Mouse (Mus musculus): Measurements from ENCODE around the gene Cd101. TPM values are rescaled to one million over a fixed set of nuclear protein-coding genes. Genes with fewer than 3 reads are reported as not detected.

The Cd101 gene
- polyA plus RNA-seq, 1 experiment from 2014 or later, result 0.09 TPM

GRCm38 (mm10) chr3:100973906-100974305 lies 55.5 kb downstream of the Cd101 start:
- no peak overlapping the region for H3K4me2 ChIP-seq (ENCODE audit: low read depth, low read length)
- ATAC-seq (ENCODE audit: low read depth), result no peak
- no peak overlapping the region for H3K9ac ChIP-seq (ENCODE audit: low read depth, low read length)
- no peak overlapping the region for H3K4me3 ChIP-seq (ENCODE audit: low read depth, low read length)
- peaks cover 5% of the 10 kb centered on the region for H3K4me1 ChIP-seq (ENCODE audit: control insufficient read depth, low read depth, low read length)
- H3K27ac ChIP-seq (ENCODE audit: low read length), result no peak overlapping the region
- WGBS (ENCODE audit: insufficient replicate concordance), result 0% methylated on average over 1 of the region's 1 CpGs
- no peaks in the 10 kb centered on the region for H3K36me3 ChIP-seq (ENCODE audit: control insufficient read depth, insufficient read depth)
- no peaks in the 10 kb centered on the region for H3K9me3 ChIP-seq (replicated peaks; ENCODE audit: control insufficient read depth, low read length)
- H3K27me3 ChIP-seq (ENCODE audit: control insufficient read depth, insufficient read depth, low read depth, low read length), result no peaks in the 10 kb centered on the region

GRCm38 (mm10) chr3:100969176-100969917 lies 60.0 kb downstream of the Cd101 start, which contains the start of gene Ttf2:
Gene Ttf2, minus strand, starts transcription at chr3:100969663.
- Histone ChIP-seq H3K27me3 (ENCODE audit: control insufficient read depth, insufficient read depth, low read depth, low read length) (no peaks in the 10 kb centered on the region), H3K4me1 (ENCODE audit: control insufficient read depth, low read depth, low read length) (peaks cover 10% of the 10 kb centered on the region), H3K9ac (ENCODE audit: low read depth, low read length) (peak within 1 kb of the TSS; percentile 80), H3K4me2 (ENCODE audit: low read depth, low read length) (peak within 1 kb of the TSS; percentile 96), H3K9me3 (replicated peaks; ENCODE audit: control insufficient read depth, low read length) (no peaks in the 10 kb centered on the region), H3K4me3 (ENCODE audit: low read depth, low read length) (peak within 1 kb of the TSS; percentile 80), H3K27ac (ENCODE audit: low read length) (0 out of 2 replicates have a peak within 1 kb of the TSS, but pooled peaks have one; percentile 19), H3K36me3 (ENCODE audit: control insufficient read depth, insufficient read depth) (no peaks in the 10 kb centered on the region)
- WGBS (ENCODE audit: insufficient replicate concordance), result under 1% methylated on average over 40 of the region's 40 CpGs
- ATAC-seq (ENCODE audit: low read depth), result peak; percentile 99

GRCm38 (mm10) chr3:100963849-100964542 lies 65.4 kb downstream of the Cd101 start:
- Histone ChIP-seq H3K9me3 (replicated peaks; ENCODE audit: control insufficient read depth, low read length) (no peaks in the 10 kb centered on the region), H3K27ac (ENCODE audit: low read length) (no peak overlapping the region), H3K4me3 (ENCODE audit: low read depth, low read length) (no peak overlapping the region), H3K27me3 (ENCODE audit: control insufficient read depth, insufficient read depth, low read depth, low read length) (no peaks in the 10 kb centered on the region), H3K4me1 (ENCODE audit: control insufficient read depth, low read depth, low read length) (peaks cover 5% of the 10 kb centered on the region), H3K36me3 (ENCODE audit: control insufficient read depth, insufficient read depth) (peaks cover 31% of the 10 kb centered on the region), H3K4me2 (ENCODE audit: low read depth, low read length) (no peak overlapping the region), H3K9ac (ENCODE audit: low read depth, low read length) (no peak overlapping the region)
- no peak for ATAC-seq (ENCODE audit: low read depth)
- 80% methylated on average over 14 of the region's 14 CpGs for WGBS (ENCODE audit: insufficient replicate concordance)

- H3K27ac ChIP-seq (ENCODE audit: low read length), result no peak overlapping the region
- H3K9ac ChIP-seq (ENCODE audit: low read depth, low read length), result no peak overlapping the region
Observed at GRCm38 (mm10) chr3:100961501-100961900, 67.9 kb downstream of the Cd101 start.

GRCm38 (mm10) chr3:100961007-100961406 lies 68.3 kb downstream of the Cd101 start:
- peaks cover 48% of the 10 kb centered on the region for H3K36me3 ChIP-seq (ENCODE audit: control insufficient read depth, insufficient read depth)

More at GRCm38 (mm10) chr3:100961501-100961900, 67.9 kb downstream of the Cd101 start:
- H3K27me3 ChIP-seq (ENCODE audit: control insufficient read depth, insufficient read depth, low read depth, low read length), result no peaks in the 10 kb centered on the region
- ATAC-seq (ENCODE audit: low read depth), result no peak
- H3K4me2 ChIP-seq (ENCODE audit: low read depth, low read length), result no peak overlapping the region
- H3K4me3 ChIP-seq (ENCODE audit: low read depth, low read length), result no peak overlapping the region
- H3K9me3 ChIP-seq (replicated peaks; ENCODE audit: control insufficient read depth, low read length), result no peaks in the 10 kb centered on the region
- H3K4me1 ChIP-seq (ENCODE audit: control insufficient read depth, low read depth, low read length), result no peaks in the 10 kb centered on the region; the same call in 1 of the 2 replicates
- WGBS (ENCODE audit: insufficient replicate concordance), result 77% methylated on average over 7 of the region's 7 CpGs
- peaks cover 48% of the 10 kb centered on the region for H3K36me3 ChIP-seq (ENCODE audit: control insufficient read depth, insufficient read depth)

GRCm38 (mm10) chr3:100954616-100955015 lies 74.7 kb downstream of the Cd101 start:
- ATAC-seq (ENCODE audit: low read depth), result no peak
- H3K36me3 ChIP-seq (ENCODE audit: control insufficient read depth, insufficient read depth), result peaks cover 51% of the 10 kb centered on the region

More at GRCm38 (mm10) chr3:100961007-100961406, 68.3 kb downstream of the Cd101 start:
- Histone ChIP-seq H3K27me3 (ENCODE audit: control insufficient read depth, insufficient read depth, low read depth, low read length) (no peaks in the 10 kb centered on the region), H3K9me3 (replicated peaks; ENCODE audit: control insufficient read depth, low read length) (no peaks in the 10 kb centered on the region), H3K9ac (ENCODE audit: low read depth, low read length) (no peak overlapping the region), H3K4me1 (ENCODE audit: control insufficient read depth, low read depth, low read length) (no peaks in the 10 kb centered on the region; the same call in 1 of the 2 replicates), H3K27ac (ENCODE audit: low read length) (no peak overlapping the region), H3K4me2 (ENCODE audit: low read depth, low read length) (no peak overlapping the region), H3K4me3 (ENCODE audit: low read depth, low read length) (no peak overlapping the region)
- whole genome bisulfite sequencing (ENCODE audit: insufficient replicate concordance), result 49% methylated on average over 5 of the region's 5 CpGs
- no peak for ATAC-seq (ENCODE audit: low read depth)

GRCm38 (mm10) chr3:100951531-100951930 lies 77.8 kb downstream of the Cd101 start:
- no peaks in the 10 kb centered on the region for H3K27me3 ChIP-seq (ENCODE audit: control insufficient read depth, insufficient read depth, low read depth, low read length)
- no peak overlapping the region for H3K4me2 ChIP-seq (ENCODE audit: low read depth, low read length)
- 92% methylated on average over 4 of the region's 4 CpGs for WGBS (ENCODE audit: insufficient replicate concordance)
- no peaks in the 10 kb centered on the region for H3K9me3 ChIP-seq (replicated peaks; ENCODE audit: control insufficient read depth, low read length)
- H3K36me3 ChIP-seq (ENCODE audit: control insufficient read depth, insufficient read depth), result peaks cover 48% of the 10 kb centered on the region
- ATAC-seq (ENCODE audit: low read depth), result no peak
- H3K4me1 ChIP-seq (ENCODE audit: control insufficient read depth, low read depth, low read length), result no peaks in the 10 kb centered on the region
- no peak overlapping the region for H3K9ac ChIP-seq (ENCODE audit: low read depth, low read length)
- no peak overlapping the region for H3K27ac ChIP-seq (ENCODE audit: low read length)
- no peak overlapping the region for H3K4me3 ChIP-seq (ENCODE audit: low read depth, low read length)

More at GRCm38 (mm10) chr3:100954616-100955015, 74.7 kb downstream of the Cd101 start:
- Histone ChIP-seq H3K27me3 (ENCODE audit: control insufficient read depth, insufficient read depth, low read depth, low read length) (no peaks in the 10 kb centered on the region), H3K4me1 (ENCODE audit: control insufficient read depth, low read depth, low read length) (no peaks in the 10 kb centered on the region), H3K4me2 (ENCODE audit: low read depth, low read length) (no peak overlapping the region), H3K9ac (ENCODE audit: low read depth, low read length) (no peak overlapping the region), H3K9me3 (replicated peaks; ENCODE audit: control insufficient read depth, low read length) (no peaks in the 10 kb centered on the region), H3K27ac (ENCODE audit: low read length) (no peak overlapping the region), H3K4me3 (ENCODE audit: low read depth, low read length) (no peak overlapping the region)

GRCm38 (mm10) chr3:100947286-100947685 lies 82.1 kb downstream of the Cd101 start:
- H3K4me2 ChIP-seq (ENCODE audit: low read depth, low read length), result no peak overlapping the region
- H3K4me1 ChIP-seq (ENCODE audit: control insufficient read depth, low read depth, low read length), result no peaks in the 10 kb centered on the region
- no peaks in the 10 kb centered on the region for H3K27me3 ChIP-seq (ENCODE audit: control insufficient read depth, insufficient read depth, low read depth, low read length)
- H3K27ac ChIP-seq (ENCODE audit: low read length), result no peak overlapping the region
- H3K4me3 ChIP-seq (ENCODE audit: low read depth, low read length), result no peak overlapping the region
- no peaks in the 10 kb centered on the region for H3K9me3 ChIP-seq (replicated peaks; ENCODE audit: control insufficient read depth, low read length)
- H3K36me3 ChIP-seq (ENCODE audit: control insufficient read depth, insufficient read depth), result peaks cover 41% of the 10 kb centered on the region
- H3K9ac ChIP-seq (ENCODE audit: low read depth, low read length), result no peak overlapping the region
- no peak for ATAC-seq (ENCODE audit: low read depth)
- 85% methylated on average over 8 of the region's 8 CpGs for WGBS (ENCODE audit: insufficient replicate concordance)

Measured in liver, embryonic 16.5 days (tissue).